Mouse (Mus musculus) kidney, embryonic 15.5 days (tissue): ENCODE measurements around the gene Snta1. TPM values are rescaled to one million over a fixed set of nuclear protein-coding genes. Genes with fewer than 3 reads are reported as not detected.

ENCODE experiments used
- ATAC-seq: fragments of 200-750 bp; cut with Nextera tagmentation; replicated peaks from 2 replicates; pipeline ENCODE4 v1.8.0; 2017; ENCODE audit warnings: moderate TSS enrichment; ENCODE audit not compliant: low FRiP score
- H3K27ac ChIP-seq: fragments of 300-500 bp; sonication (generic); 2 replicates; pipeline ENCODE4 v1.5.1; 2015; ENCODE audit warnings: mild to moderate bottlenecking, inconsistent platforms
- H3K27me3 ChIP-seq: fragments of 300-500 bp; sonication (generic); 2 replicates; pipeline ENCODE4 v1.6.1; 2015; ENCODE audit warnings: inconsistent platforms
- H3K36me3 ChIP-seq: fragments of 300-500 bp; sonication (generic); 2 replicates; pipeline ENCODE4 v1.6.1; 2015; ENCODE audit warnings: inconsistent platforms
- H3K4me1 ChIP-seq: fragments of 300-500 bp; sonication (generic); 2 replicates; pipeline ENCODE4 v1.6.1; 2015; ENCODE audit warnings: inconsistent platforms
- H3K4me2 ChIP-seq: fragments of 300-500 bp; sonication (generic); 2 replicates; pipeline ENCODE4 v1.6.1; 2015; ENCODE audit warnings: moderate library complexity, mild to moderate bottlenecking, inconsistent platforms
- H3K4me3 ChIP-seq: fragments of 300-500 bp; sonication (generic); replicated peaks from 2 replicates; pipeline ENCODE4 v1.5.1; 2015; ENCODE audit warnings: mild to moderate bottlenecking, inconsistent platforms
- H3K9ac ChIP-seq: fragments of 300-500 bp; sonication (generic); 2 replicates; pipeline ENCODE4 v1.6.1; 2015; ENCODE audit warnings: mild to moderate bottlenecking, inconsistent platforms
- H3K9me3 ChIP-seq: fragments of 300-500 bp; sonication (generic); replicated peaks from 2 replicates; pipeline ENCODE4 v1.6.1; 2016; ENCODE audit warnings: inconsistent platforms
- whole genome bisulfite sequencing: fragments of 180-500 bp; shearing (Covaris S2); methylation state at CpG from one replicate; pipeline ENCODE4 v1.1.7; 2015; ENCODE audit warnings: mixed read lengths; 5-methylcytosine and 5-hydroxymethylcytosine counted together
- polyA plus RNA-seq: library from polyadenylated mRNA; unstranded; fragments of >200 nt; fragmentation: Nextera tagmentation; extraction: Ambion mirVana; gene quantifications from 2 replicates; pipeline ENCODE4 v1.2.1, GENCODE M21; 2015

Snta1 gene
- polyA plus RNA-seq, 1 experiment from 2014 or later = 12.0 TPM

- no peaks in the 10 kb centered on the region for H3K27me3 ChIP-seq
- WGBS = 84% methylated on average over 9 of the region's 9 CpGs
These were observed 12.0 kb upstream of the Snta1 start for GRCm38 (mm10) chr2:154419631-154420515.

GRCm38 (mm10) chr2:154418001-154418400 is 10.1 kb upstream of the Snta1 start:
- Histone ChIP-seq H3K4me2 (no peak overlapping the region), H3K4me3 (no peak overlapping the region), H3K9me3 (no peaks in the 10 kb centered on the region), H3K9ac (no peak overlapping the region), H3K27ac (no peak overlapping the region), H3K4me1 (peaks cover 6% of the 10 kb centered on the region), H3K36me3 (no peaks in the 10 kb centered on the region), H3K27me3 (no peaks in the 10 kb centered on the region)
- ATAC-seq = no peak
- 86% methylated on average over 7 of the region's 7 CpGs for WGBS

More at GRCm38 (mm10) chr2:154419631-154420515, 12.0 kb upstream of the Snta1 start:
- Histone ChIP-seq H3K27ac (no peak overlapping the region), H3K4me1 (peaks cover 6% of the 10 kb centered on the region), H3K4me2 (no peak overlapping the region), H3K9ac (no peak overlapping the region), H3K9me3 (no peaks in the 10 kb centered on the region), H3K36me3 (no peaks in the 10 kb centered on the region), H3K4me3 (no peak overlapping the region)
- no peak for ATAC-seq

GRCm38 (mm10) chr2:154417107-154417506 is 9.2 kb upstream of the Snta1 start:
- Histone ChIP-seq H3K36me3 (no peaks in the 10 kb centered on the region), H3K4me3 (no peak overlapping the region), H3K4me2 (no peak overlapping the region), H3K27me3 (no peaks in the 10 kb centered on the region), H3K9ac (no peak overlapping the region), H3K27ac (no peak overlapping the region), H3K4me1 (peaks cover 6% of the 10 kb centered on the region), H3K9me3 (no peaks in the 10 kb centered on the region)
- ATAC-seq = no peak
- WGBS = 16% methylated on average over 3 of the region's 3 CpGs

- ATAC-seq = no peak
- no peak overlapping the region for H3K4me3 ChIP-seq
- no peaks in the 10 kb centered on the region for H3K36me3 ChIP-seq
- H3K9ac ChIP-seq = no peak overlapping the region
- H3K4me1 ChIP-seq = peaks cover 9% of the 10 kb centered on the region; the same call in 1 of the 2 replicates
- H3K4me2 ChIP-seq = no peak overlapping the region
- WGBS = 67% methylated on average over 7 of the region's 7 CpGs
- H3K27me3 ChIP-seq = peaks cover 6% of the 10 kb centered on the region; the same call in 1 of the 2 replicates
- no peak overlapping the region for H3K27ac ChIP-seq
- no peaks in the 10 kb centered on the region for H3K9me3 ChIP-seq
These were observed 4.2 kb upstream of the Snta1 start for GRCm38 (mm10) chr2:154412018-154412666.

GRCm38 (mm10) chr2:154410355-154410754 is 2.5 kb upstream of the Snta1 start:
- H3K9ac ChIP-seq = no peak overlapping the region
- peaks cover 15% of the 10 kb centered on the region; the same call in 1 of the 2 replicates for H3K4me1 ChIP-seq
- WGBS = 69% methylated on average over 2 of the region's 2 CpGs
- H3K9me3 ChIP-seq = no peaks in the 10 kb centered on the region
- no peak for ATAC-seq
- H3K36me3 ChIP-seq = no peaks in the 10 kb centered on the region
- H3K4me3 ChIP-seq = no peak overlapping the region
- H3K4me2 ChIP-seq = no peak overlapping the region
- H3K27me3 ChIP-seq = peaks cover 10% of the 10 kb centered on the region; the same call in 1 of the 2 replicates
- H3K27ac ChIP-seq = no peak overlapping the region

GRCm38 (mm10) chr2:154407063-154407642 is 746 bp downstream of the Snta1 start:
- peak overlapping the region; percentile 76 for H3K4me3 ChIP-seq
- H3K9me3 ChIP-seq = no peaks in the 10 kb centered on the region
- 34% methylated on average over 11 of the region's 11 CpGs for WGBS
- 0 out of 2 replicates have a peak overlapping the region, but pooled peaks have one; percentile 41 for H3K27ac ChIP-seq
- H3K27me3 ChIP-seq = peaks cover 10% of the 10 kb centered on the region; the same call in 1 of the 2 replicates
- H3K9ac ChIP-seq = peak overlapping the region; percentile 69
- H3K4me1 ChIP-seq = peaks cover 32% of the 10 kb centered on the region
- H3K36me3 ChIP-seq = no peaks in the 10 kb centered on the region
- H3K4me2 ChIP-seq = peak overlapping the region; percentile 90
- no peak; the same call in 1 of the 2 replicates for ATAC-seq

- H3K4me2 ChIP-seq = no peak overlapping the region
- WGBS = 55% methylated on average over 5 of the region's 5 CpGs
- no peak overlapping the region for H3K27ac ChIP-seq
- no peak overlapping the region for H3K9ac ChIP-seq
- no peaks in the 10 kb centered on the region for H3K9me3 ChIP-seq
- H3K4me3 ChIP-seq = no peak overlapping the region
- no peak for ATAC-seq
- no peaks in the 10 kb centered on the region for H3K36me3 ChIP-seq
- peaks cover 10% of the 10 kb centered on the region; the same call in 1 of the 2 replicates for H3K27me3 ChIP-seq
- H3K4me1 ChIP-seq = peaks cover 32% of the 10 kb centered on the region
These were observed 2.4 kb downstream of the Snta1 start for GRCm38 (mm10) chr2:154405447-154405994.

- H3K4me2 ChIP-seq = peak overlapping the region; percentile 19; the same call in 1 of the 2 replicates
- 17% methylated on average over 7 of the region's 7 CpGs for WGBS
- H3K4me1 ChIP-seq = peaks cover 27% of the 10 kb centered on the region
These were observed 5.1 kb downstream of the Snta1 start for GRCm38 (mm10) chr2:154402811-154403210.

GRCm38 (mm10) chr2:154401976-154402375 is 5.9 kb downstream of the Snta1 start:
- WGBS = 45% methylated on average over 1 of the region's 1 CpGs
- H3K4me3 ChIP-seq = no peak overlapping the region
- H3K36me3 ChIP-seq = no peaks in the 10 kb centered on the region
- no peaks in the 10 kb centered on the region for H3K9me3 ChIP-seq
- no peak overlapping the region for H3K27ac ChIP-seq
- H3K4me2 ChIP-seq = no peak overlapping the region
- 0 out of 2 replicates have a peak, but pooled peaks cover 4% of the 10 kb centered on the region for H3K27me3 ChIP-seq
- no peak for ATAC-seq
- H3K4me1 ChIP-seq = peaks cover 21% of the 10 kb centered on the region
- no peak overlapping the region for H3K9ac ChIP-seq

More at GRCm38 (mm10) chr2:154402811-154403210, 5.1 kb downstream of the Snta1 start:
- H3K9ac ChIP-seq = no peak overlapping the region
- 0 out of 2 replicates have a peak, but pooled peaks cover 4% of the 10 kb centered on the region for H3K27me3 ChIP-seq
- H3K36me3 ChIP-seq = no peaks in the 10 kb centered on the region
- no peak overlapping the region for H3K4me3 ChIP-seq
- H3K27ac ChIP-seq = peak overlapping the region; percentile 84
- peak; percentile 82 for ATAC-seq
- no peaks in the 10 kb centered on the region for H3K9me3 ChIP-seq

- no peak overlapping the region for H3K9ac ChIP-seq
- H3K9me3 ChIP-seq = no peaks in the 10 kb centered on the region
- H3K4me1 ChIP-seq = peaks cover 15% of the 10 kb centered on the region
- H3K4me3 ChIP-seq = no peak overlapping the region
- H3K27me3 ChIP-seq = no peaks in the 10 kb centered on the region
- 85% methylated on average over 2 of the region's 2 CpGs for WGBS
- no peaks in the 10 kb centered on the region for H3K36me3 ChIP-seq
- H3K4me2 ChIP-seq = no peak overlapping the region
- no peak for ATAC-seq
- no peak overlapping the region for H3K27ac ChIP-seq
These were observed 8.6 kb downstream of the Snta1 start for GRCm38 (mm10) chr2:154399325-154399724.

- Histone ChIP-seq H3K9me3 (no peaks in the 10 kb centered on the region), H3K4me3 (no peak overlapping the region), H3K27ac (no peak overlapping the region), H3K4me2 (no peak overlapping the region), H3K36me3 (no peaks in the 10 kb centered on the region), H3K9ac (no peak overlapping the region), H3K27me3 (no peaks in the 10 kb centered on the region), H3K4me1 (peaks cover 9% of the 10 kb centered on the region)
- no peak for ATAC-seq
- WGBS = 85% methylated on average over 7 of the region's 7 CpGs
These were observed 9.6 kb downstream of the Snta1 start for GRCm38 (mm10) chr2:154398267-154398666.
